Mouse (Mus musculus): Measurements from ENCODE around the gene Gstm6.
"Not testable (repeated sequence)": the region's sequence is repeated elsewhere in the genome, so short reads cannot be mapped to it uniquely, and the experiment has no call there.

Gene Gstm6

DNA sequence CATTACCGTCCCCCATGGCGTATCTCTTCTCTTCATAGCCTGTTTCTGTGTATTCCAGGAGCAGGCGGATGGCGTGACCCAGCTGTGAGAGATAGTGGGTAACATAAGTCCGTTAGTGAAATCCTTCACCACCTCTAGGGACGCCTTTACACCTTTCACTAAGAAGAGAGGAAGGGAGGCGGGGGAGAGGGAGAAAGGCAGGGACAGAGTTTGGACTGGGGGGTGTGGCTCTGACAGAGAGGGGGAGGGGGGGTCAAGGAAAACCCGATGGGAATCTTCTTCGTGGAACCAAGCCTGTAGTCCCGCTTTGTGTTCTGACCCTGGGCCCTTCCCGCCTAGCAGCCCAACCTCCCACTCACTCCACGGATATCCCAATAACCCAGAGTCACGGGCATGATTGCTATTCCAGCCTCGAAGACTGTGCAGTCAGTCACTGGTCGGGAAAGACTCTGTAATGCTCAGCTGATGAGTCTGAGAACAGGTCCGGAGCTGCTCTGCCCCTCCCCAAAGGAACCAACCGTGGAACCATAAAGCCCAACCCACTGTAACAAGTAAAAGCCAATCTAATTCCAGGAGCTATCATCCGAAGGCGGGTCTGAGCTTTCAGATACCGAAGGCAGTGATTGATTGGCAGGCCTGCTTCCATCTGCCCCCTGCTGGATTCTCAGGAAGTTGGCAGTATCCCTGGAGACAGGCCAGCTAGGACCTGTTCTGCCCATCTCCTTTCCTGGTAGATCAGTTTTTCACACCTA, at the start of gene Gstm6:
Gene Gstm6, minus strand, starts transcription at position 511 of the 752 bp plus-strand sequence.
- peak; percentile 32 to 66 for DNase-seq (ENCODE audit: inconsistent age in 2 of 2, low spot score in 1 of 2)

DNA sequence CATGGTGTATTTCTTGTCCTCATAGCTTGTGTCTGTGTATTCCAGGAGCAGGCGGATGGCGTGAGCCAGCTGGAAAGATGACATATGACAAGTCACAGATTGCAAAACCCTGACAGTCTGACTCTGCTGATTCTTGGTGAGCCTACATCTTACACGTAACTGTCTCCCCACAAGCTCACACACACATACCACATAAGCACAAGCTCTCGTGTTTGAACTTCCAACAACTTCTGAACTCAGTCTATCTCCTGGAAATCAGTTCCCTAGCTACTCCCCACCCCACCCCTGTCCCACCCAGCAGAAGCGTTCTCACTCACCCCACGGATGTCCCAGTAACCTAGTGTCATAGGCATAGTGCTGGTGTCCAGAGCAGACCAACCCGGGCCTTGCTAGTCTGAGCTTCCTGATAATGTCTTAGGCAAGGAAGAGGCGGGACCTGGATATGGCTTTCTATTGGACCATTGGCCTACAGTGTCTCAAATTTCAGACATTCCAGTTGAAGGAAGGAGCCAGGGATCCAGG, 42.6 kb upstream of the Gstm6 start, which contains the start of gene Gstm2:
Gene Gstm2, minus strand, starts transcription at position 413 of the 522 bp plus-strand sequence.
- DNase-seq (ENCODE audit: inconsistent age in 2 of 2, low spot score in 1 of 2), result peak; percentile 64 to 87

DNA sequence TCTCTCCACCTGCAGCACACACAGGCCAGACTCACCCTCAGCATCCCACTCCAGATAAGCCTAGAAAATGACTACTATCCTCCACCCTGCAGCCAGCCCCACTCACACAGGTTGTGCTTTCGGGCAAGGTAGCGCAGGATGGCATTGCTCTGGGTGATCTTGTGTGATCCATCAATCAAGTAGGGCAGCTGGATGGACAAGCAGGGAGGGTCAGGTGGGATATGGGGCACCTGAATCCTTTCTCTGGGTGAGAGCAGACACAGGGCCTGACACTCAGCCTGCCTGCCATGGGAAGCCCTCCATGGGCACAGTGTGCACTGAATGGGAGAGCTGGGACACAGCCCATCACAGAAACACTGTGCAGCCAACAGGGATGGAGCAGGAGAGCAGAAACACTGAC, 41.6 kb upstream of the Gstm6 start:
- not testable (repeated sequence) for DNase-seq (ENCODE audit: inconsistent age in 2 of 2, low spot score in 1 of 2)

DNA sequence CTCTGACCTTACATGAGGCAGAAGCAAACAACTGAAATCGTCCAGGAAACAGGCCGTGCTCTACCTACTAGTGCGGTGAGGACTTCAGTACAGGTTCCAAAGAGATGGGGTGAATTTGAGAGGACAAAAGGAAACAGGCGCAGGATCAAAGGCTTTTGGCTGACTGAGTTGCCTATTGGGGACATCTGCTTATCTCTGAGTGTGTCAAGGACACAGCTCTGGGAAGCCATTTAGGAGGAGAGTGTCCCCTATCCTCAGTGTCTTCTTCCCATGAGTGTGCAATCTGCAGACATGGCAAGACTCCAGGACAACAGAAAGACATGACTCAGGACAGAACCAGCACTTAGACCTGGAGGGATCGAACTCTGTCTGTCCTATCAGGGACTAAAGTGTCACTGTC, 40.9 kb upstream of the Gstm6 start:
- DNase-seq (ENCODE audit: inconsistent age in 2 of 2, low spot score in 1 of 2), result peak; percentile 73 to 83

DNA sequence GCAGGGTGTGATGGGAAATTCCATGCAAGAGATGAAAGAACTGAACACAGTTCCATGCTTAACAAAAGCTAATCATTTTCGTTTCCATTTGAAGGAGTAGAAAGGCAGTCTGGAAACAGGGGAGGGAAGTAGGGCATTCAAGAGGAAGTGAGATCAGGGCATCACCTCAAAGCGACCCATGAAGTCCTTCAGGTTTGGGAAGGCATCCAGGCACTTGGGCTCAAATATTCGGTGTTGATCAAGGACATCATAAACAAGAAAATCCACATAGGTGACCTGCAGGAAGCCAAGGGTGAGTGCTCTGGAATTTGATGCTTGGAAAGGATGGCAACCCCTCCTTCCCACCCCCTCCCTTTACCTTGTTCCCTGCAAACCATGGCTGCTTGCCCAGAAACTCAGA, 40.2 kb upstream of the Gstm6 start:
- no peak for DNase-seq (ENCODE audit: inconsistent age in 2 of 2, low spot score in 1 of 2)

DNA sequence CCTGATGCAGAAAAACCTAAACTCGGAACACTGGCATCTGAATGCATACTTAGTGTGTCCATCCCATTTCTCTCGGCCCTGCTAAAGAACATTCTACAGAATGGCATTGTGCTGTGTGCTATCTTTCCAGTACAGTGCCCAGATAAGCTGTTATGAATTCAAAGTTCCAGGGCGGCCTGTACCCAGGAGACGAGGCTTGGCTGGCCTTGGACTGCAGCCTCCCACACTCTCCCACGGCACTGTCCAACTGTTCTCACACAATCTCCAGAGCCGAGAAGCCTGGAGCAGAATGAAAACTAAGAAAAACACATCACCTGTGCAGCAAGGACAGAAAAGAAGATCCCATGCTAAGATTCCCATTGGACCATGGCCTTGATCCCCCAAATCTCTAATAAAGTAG, 39.2 kb upstream of the Gstm6 start:
- peak; percentile 78 to 79 for DNase-seq (ENCODE audit: inconsistent age in 2 of 2, low spot score in 1 of 2)

DNA sequence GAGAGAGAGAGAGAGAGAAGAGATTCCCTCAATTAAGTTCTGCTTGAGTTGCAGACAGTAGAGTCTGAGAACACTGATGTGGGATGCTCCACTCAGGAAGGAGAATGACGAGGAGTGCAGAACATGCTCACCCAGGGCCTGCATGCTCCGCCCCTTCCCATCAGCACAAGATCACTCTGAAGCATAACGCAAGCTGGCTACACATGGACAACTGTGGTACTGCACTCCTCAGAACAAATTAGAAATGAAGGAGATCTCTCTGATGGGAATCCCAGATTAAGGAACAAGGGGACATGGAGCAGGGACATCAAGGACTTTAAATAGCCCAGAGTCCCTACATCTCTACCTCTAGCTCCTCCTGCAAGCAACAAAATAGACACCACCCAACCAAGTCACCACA, 37.7 kb upstream of the Gstm6 start:
- no peak for DNase-seq (ENCODE audit: inconsistent age in 2 of 2, low spot score in 1 of 2)

DNA sequence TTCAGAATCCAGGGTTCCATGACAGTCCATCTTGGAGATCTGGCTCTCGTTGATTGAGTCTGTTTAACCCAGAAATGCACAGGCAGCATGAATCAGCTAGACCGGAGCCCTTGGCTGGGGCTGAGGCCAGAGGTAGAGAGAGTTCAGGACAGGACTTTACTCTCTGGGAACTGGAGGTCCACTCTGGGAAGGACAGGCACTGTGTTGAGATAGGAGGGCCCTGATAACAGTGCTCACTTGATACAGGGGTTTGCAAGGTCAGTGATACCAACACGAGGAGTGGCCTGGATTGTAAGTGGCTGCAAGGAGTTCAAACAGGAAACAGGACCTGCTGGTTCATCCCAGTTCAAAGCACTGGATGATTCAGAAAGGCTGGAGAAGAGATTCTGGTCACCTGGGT, 34.1 kb upstream of the Gstm6 start:
- peak in 1 of 2 experiments; percentile 10 for DNase-seq (ENCODE audit: inconsistent age in 2 of 2, low spot score in 1 of 2)

DNA sequence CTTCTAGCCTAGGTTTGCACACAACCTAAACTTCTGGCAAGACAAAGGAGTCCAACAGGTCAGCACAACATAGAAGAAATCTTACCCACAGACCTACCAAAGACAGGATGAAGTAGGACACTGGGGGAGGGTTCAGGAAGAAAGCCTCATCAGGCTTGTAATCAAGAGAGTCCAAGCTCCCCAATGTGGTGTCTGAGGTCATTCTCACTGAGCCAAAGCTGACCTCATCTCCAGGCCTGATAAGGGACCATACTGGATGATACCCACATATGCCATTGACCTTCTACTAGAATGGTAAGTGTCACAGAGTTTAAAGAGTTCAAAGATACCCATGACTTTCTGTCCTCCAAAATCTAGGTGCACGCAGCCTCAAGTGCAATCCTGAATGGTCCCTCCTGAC, 30.7 kb upstream of the Gstm6 start:
- peak in 1 of 2 experiments; percentile 45 for DNase-seq (ENCODE audit: inconsistent age in 2 of 2, low spot score in 1 of 2)

DNA sequence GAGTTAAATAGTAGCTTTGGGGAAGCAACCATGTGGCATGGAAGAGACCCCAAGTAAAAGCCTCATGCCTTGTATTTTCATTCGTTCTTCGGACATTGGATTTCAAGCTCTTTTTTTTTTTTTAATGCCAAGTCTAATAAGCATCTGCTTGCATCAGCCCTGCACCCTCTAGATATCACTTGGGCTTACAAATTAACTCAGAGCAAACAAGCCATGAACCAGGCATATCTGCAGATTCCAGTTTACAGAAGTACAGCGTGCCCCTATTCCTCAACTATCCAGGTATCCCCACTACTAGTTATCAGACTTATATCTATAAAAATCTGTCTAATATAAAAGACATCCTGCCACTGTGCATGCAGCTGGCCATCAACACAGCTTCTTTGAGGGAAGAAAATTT, 28.5 kb upstream of the Gstm6 start:
- no peak for DNase-seq (ENCODE audit: inconsistent age in 2 of 2, low spot score in 1 of 2)

DNA sequence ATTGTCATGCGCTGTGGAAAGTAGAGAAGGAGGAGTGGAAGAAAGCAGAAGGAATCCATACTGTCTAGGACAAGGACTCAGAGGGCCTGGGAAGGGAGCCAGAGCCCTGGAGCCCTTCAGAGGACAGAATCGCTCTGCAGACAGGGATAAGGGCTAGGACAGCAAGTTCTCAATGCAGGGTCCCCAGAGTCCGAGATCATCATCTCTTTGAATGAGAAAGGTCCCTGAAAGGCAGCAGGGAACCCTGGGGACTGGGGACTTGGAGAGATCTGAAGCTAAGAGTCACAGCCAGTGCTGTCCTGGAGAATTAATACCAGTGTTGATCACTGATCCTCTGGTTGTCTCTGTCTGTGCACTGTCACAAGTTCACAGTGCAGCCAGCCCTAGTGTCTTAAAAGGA, 27.6 kb upstream of the Gstm6 start:
- not testable (repeated sequence) for DNase-seq (ENCODE audit: inconsistent age in 2 of 2, low spot score in 1 of 2)

DNA sequence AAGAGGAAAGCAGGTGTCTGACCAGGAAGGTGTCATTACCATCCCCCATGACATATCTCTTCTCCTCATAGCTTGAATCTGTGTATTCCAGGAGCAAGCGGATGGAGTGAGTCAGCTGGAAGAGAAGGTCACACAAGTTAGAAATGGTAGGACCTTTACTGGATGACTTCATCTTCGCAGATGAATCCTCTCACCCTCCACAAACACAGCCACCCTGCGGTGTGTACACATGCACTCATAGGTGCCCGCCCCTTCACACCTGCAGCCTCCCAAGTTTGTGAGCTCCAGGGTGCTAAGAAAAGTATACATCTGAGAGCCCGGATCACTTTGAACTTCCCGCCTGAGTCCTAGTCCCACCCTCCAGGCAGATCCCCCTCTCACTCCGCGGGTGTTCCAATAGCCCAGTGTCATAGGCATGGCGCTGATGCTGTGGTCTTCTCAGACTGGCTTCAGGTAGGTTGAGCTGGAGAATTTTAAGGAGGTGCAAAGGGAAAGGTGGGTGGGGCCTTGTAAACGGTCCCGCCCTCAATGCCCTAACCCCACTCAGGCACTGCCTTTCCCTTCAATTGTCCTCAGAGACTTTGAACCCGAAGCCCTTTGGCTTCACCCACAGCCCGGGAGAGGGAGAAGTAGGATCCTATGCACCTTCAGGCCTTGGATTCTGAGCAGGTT, 25.3 kb upstream of the Gstm6 start, which contains the start of gene Gstm3:
Gene Gstm3, minus strand, starts transcription at position 560 of the 672 bp plus-strand sequence.
- peak; percentile 62 to 85 for DNase-seq (ENCODE audit: inconsistent age in 2 of 2, low spot score in 1 of 2)

DNA sequence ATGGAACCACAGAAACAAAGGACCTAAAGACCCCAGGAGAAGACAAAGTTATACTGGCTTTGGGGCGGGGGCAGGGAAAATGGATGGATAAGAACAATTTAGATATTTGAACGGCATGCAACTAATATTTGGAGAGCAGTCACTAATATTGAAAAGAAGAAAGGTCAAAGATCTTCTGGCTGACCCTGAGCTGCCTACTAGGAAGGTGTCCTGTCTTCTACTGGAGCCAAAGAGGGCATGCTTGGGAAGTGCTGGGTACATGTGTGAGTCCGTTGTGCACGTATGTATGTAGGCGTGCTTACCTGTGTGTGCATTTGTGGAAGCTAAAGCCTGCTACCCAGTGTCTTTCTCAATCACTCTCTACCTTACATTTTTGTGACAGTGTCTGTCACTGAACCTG, 23.1 kb upstream of the Gstm6 start:
- DNase-seq (ENCODE audit: inconsistent age in 2 of 2, low spot score in 1 of 2), result no peak

DNA sequence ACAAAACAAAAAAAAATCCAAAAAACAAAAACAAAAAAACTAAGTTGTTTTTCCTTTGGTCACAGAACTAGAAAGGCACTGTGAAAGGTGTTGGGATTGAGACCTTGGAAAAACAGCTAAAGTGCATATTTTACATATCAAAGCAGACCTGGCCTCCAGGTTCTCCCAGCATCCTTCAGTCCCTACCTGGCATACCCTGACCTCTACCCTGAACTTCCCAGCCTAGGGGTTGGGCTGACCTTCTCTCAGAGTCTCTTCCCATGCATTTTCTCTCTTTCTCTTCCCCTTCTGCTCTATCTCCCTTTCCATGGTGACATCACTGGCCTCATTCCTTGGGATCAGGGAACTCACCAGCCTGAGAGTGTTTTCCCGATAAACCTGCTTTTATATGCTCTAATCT, 22.0 kb upstream of the Gstm6 start:
- no peak for DNase-seq (ENCODE audit: inconsistent age in 2 of 2, low spot score in 1 of 2)

DNA sequence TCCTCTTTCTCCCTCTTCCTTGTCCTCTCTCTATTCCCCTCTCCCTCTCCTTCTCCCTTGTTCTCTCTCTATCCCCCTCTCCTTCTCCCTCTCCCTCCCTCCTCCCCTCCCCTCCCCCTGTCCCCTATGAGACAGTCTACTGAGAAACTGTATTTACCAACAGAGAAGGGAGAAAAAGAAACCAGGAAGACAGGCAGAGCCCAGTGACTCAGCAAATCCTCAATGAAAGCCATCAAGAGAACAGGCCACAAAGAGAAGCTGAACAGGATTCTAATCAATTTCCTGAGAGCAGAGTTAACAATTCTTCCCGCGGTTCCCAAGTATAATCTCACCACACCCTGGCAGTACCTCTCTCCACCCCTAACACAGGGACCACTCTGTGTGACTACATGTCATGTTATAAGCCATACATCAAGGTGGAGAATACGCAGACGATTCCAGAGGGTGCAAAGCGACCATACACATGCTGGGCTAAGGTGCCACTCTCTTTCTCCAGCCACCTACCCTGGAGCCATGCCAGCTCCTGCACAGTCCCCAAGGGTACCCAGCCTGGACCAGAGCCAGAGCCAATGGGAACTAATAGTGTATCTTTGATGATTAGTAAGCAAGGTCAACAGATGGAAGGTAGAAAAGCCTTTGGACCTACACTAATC, 21.2 kb upstream of the Gstm6 start:
- DNase-seq (ENCODE audit: inconsistent age in 2 of 2, low spot score in 1 of 2), result peak; percentile 54 to 76

DNA sequence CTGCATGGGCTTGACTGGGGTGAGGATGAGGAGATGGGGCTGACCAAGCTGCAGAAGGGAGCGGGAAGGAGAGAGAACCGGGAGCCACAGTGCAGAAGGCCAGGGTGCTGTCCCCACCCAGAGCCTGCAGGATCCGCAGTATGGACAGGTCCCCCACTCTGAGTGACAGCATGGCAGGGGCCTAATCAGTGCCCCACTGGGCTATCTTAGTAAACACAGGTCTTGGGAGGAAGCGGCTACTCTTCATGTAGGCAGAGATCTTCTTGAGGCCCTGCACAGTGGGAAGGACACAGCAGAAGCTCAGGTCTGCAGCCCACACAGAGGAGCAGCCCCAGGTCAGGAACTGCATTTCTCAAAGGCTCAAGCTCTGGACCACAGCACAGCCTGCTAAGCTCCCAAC, 20.5 kb upstream of the Gstm6 start:
- no peak for DNase-seq (ENCODE audit: inconsistent age in 2 of 2, low spot score in 1 of 2)

DNA sequence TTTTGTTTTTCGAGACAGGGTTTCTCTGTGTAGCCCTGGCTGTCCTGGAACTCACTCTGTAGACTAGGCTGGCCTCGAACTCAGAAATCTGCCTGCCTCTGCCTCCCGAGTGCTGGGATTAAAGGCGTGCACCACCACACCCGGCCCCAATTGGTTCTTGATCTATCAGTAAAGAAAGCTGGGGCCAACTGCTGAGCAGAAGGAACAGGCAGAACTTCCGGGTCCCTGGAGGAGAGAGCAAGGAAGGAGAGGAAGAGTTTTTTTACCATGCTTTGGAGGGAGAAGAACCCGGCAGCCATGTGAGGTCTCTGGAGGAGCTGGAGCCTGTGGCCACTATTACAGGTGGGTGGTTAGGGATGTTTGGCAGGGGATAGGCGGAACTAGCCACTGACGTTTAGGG, 11.7 kb upstream of the Gstm6 start:
- not testable (repeated sequence) for DNase-seq (ENCODE audit: inconsistent age in 2 of 2, low spot score in 1 of 2)

DNA sequence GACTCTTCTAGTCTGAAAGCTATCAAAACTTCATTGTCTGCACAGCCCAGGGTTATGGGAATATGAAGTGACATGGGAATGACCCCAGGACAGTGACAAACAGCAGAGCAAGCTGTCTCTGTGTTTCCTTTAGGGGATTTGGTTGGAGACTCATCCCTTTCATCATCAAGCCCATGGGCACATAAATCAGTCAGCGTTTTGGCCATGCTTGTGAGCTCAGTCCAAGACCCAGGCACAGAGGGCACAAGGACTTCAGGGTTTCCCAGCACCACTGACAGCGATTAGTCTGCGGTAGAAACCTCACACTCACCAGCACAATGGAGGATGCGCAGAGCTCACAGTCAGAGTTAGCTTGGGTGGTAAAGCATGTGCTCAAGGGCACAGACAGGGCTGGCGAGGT, 10.4 kb upstream of the Gstm6 start:
- peak; percentile 82 to 87 for DNase-seq (ENCODE audit: inconsistent age in 2 of 2, low spot score in 1 of 2)

DNA sequence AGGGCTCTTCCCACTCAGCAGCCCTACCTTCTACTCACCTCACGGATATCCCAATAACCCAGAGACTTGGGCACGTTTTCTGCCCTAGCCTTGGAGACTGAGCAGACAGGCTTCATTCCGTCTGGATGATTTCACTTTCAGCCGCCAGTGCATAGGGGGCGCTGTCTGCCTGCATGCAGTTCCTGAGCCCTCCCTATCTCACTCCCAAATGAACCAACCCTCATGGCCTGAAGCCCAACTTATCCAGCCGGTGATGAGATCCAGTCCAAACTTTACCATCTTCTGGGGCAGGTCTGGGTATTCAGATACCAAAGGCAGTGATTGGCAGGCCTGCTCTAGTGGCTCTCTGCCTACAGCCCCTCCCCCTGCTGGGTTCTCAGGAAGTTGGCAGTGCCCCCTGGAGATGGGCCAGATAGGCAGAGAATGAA, 9.8 kb upstream of the Gstm6 start:
- peak; percentile 90 to 95 for DNase-seq (ENCODE audit: inconsistent age in 2 of 2, low spot score in 1 of 2)

DNA sequence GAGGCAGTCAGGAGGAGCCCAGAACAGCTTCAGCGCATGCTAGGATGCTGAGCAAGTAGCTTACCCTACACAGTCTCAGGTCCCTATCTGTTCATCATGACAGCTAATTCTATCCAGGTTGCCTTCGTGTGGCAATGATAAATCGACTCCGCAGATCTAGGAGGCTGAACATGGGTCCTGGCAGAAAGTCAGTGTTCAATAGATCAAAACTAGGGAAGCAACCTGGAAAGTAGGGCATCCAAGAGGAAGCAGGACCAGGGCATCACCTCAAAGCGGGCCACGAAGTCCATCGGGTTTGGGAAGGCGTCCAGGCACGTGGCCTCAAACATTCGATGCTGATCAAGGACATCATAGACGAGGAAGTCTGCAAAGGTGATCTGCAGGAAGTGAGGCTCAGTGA, 7.0 kb upstream of the Gstm6 start:
- no peak for DNase-seq (ENCODE audit: inconsistent age in 2 of 2, low spot score in 1 of 2)

DNA sequence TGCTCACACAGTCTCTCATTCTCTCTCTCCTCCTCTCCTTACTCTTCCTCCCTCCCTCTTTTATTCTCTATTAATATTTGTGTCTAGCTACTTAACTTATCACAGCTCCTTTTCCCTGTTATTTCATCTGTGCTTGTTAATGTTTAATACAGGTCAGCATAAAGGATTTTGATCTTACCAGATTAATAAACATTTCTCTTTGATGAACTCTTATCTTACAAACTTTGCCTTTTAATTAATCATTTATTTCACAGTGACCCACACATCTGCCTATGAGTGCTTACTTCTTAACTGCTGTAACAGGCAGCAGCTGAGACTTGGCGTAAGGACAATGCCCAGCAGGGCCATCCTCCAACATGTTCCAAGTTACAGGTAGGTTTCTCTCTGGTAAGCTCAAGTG, 5.9 kb upstream of the Gstm6 start:
- not testable (repeated sequence) for DNase-seq (ENCODE audit: inconsistent age in 2 of 2, low spot score in 1 of 2)

DNA sequence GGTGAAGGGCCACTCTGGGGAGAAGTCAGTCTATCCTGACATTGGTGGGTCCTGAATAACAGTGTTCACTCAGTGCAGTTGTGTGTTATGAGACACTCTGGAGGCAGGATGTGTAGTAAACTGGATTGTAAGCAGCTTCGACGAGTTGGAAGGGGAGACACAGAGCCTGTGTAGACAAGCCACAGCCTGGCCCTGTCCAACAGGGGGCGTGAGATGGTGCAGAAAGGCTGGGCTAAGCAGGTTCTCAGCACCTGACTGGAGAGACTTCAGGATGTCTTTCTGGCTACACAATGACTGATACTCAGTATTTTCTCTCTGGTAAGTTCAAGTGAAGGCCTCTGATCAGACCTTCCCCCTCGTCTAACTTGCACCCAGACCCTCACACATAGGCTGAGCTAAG, 2.2 kb upstream of the Gstm6 start:
- DNase-seq (ENCODE audit: inconsistent age in 2 of 2, low spot score in 1 of 2), result no peak
